Mouse (Mus musculus) forebrain, embryonic 11.5 days (tissue): ENCODE measurements around the gene Spaca7. TPM values are rescaled to one million over a fixed set of nuclear protein-coding genes. Genes with fewer than 3 reads are reported as not detected.
"Not testable (repeated sequence)": the region's sequence is repeated elsewhere in the genome, so short reads cannot be mapped to it uniquely, and the experiment has no call there.

Experiments
- ATAC-seq: fragments of 200-750 bp; cut with Nextera tagmentation; replicated peaks from 2 replicates; pipeline ENCODE4 v1.8.0; 2017; ENCODE audit warnings: moderate TSS enrichment; ENCODE audit not compliant: low FRiP score
- DNase-seq: peaks from one replicate; pipeline ENCODE4 v3.0.0-alpha.2; 2017; ENCODE audit warnings: low spot score
- H3K27ac ChIP-seq: fragments of 300-500 bp; sonication (generic); 2 replicates; pipeline ENCODE4 v1.5.1; 2014; ENCODE audit warnings: low read depth, low read length
- H3K27me3 ChIP-seq: fragments of 300-500 bp; sonication (generic); 2 replicates; pipeline ENCODE4 v1.6.1; 2014; ENCODE audit warnings: mild to moderate bottlenecking, low read length, mixed read lengths; ENCODE audit not compliant: control insufficient read depth, insufficient read depth
- H3K36me3 ChIP-seq: fragments of 300-500 bp; sonication (generic); 2 replicates; pipeline ENCODE4 v1.6.1; 2014; ENCODE audit warnings: mild to moderate bottlenecking, low read length, moderate library complexity, mixed read lengths; ENCODE audit not compliant: control insufficient read depth, insufficient read depth
- H3K4me1 ChIP-seq: fragments of 300-500 bp; sonication (generic); replicated peaks from 2 replicates; pipeline ENCODE4 v1.6.1; 2014; ENCODE audit warnings: low read length, mixed read lengths; ENCODE audit not compliant: control insufficient read depth, insufficient read depth
- H3K4me2 ChIP-seq: fragments of 300-500 bp; sonication (generic); 2 replicates; pipeline ENCODE4 v1.6.1; 2014; ENCODE audit warnings: low read depth, mild to moderate bottlenecking, low read length, moderate library complexity, mixed read lengths; ENCODE audit not compliant: severe bottlenecking
- H3K4me3 ChIP-seq: fragments of 300-500 bp; sonication (generic); 2 replicates; pipeline ENCODE4 v1.5.1; 2014; ENCODE audit warnings: low read depth, low read length
- H3K9ac ChIP-seq: fragments of 300-500 bp; sonication (generic); 2 replicates; pipeline ENCODE4 v1.6.1; 2014; ENCODE audit warnings: low read length
- H3K9me3 ChIP-seq: fragments of 300-500 bp; sonication (generic); 2 replicates; pipeline ENCODE4 v1.6.1; 2016; ENCODE audit warnings: low read length, mixed read lengths; ENCODE audit not compliant: control insufficient read depth
- WGBS: fragments of 180-500 bp; shearing (Covaris S2); extraction: QIAGEN DNeasy Blood & Tissue Kit; methylation state at CpG from one replicate; pipeline ENCODE4 v1.1.7; 2014; 5-methylcytosine and 5-hydroxymethylcytosine counted together
- polyA plus RNA-seq: library from polyadenylated mRNA; unstranded; fragments of >200 nt; fragmentation: Nextera tagmentation; extraction: Ambion mirVana; gene quantifications from 2 replicates; pipeline ENCODE4 v1.2.1, GENCODE M21; 2014

Spaca7 gene
- polyA plus RNA-seq, 1 experiment from 2014 or later: not detected

- no peaks in the 10 kb centered on the region for H3K27me3 ChIP-seq
- H3K4me1 ChIP-seq: no peaks in the 10 kb centered on the region
- ATAC-seq (no peak), DNase-seq (no peak)
- H3K4me2 ChIP-seq: no peak overlapping the region
- no peak overlapping the region for H3K9ac ChIP-seq
- no peaks in the 10 kb centered on the region for H3K9me3 ChIP-seq
- no peak overlapping the region for H3K4me3 ChIP-seq
- no peaks in the 10 kb centered on the region for H3K36me3 ChIP-seq
- H3K27ac ChIP-seq: no peak overlapping the region
- 54% methylated on average over 5 of the region's 5 CpGs for whole genome bisulfite sequencing
Observed at GRCm38 (mm10) chr8:12576003-12576402, 3.2 kb downstream of the Spaca7 start.

- no peak overlapping the region for H3K4me3 ChIP-seq
- no peak overlapping the region for H3K9ac ChIP-seq
- H3K4me1 ChIP-seq: no peaks in the 10 kb centered on the region
- no peaks in the 10 kb centered on the region for H3K27me3 ChIP-seq
- DNase-seq (no peak), ATAC-seq (no peak)
- no peak overlapping the region for H3K27ac ChIP-seq
- H3K36me3 ChIP-seq: no peaks in the 10 kb centered on the region
- H3K4me2 ChIP-seq: no peak overlapping the region
- H3K9me3 ChIP-seq: no peaks in the 10 kb centered on the region
- WGBS: 24% methylated on average over 6 of the region's 6 CpGs
Observed at GRCm38 (mm10) chr8:12576739-12577138, 3.9 kb downstream of the Spaca7 start.

GRCm38 (mm10) chr8:12579339-12579999 is 6.6 kb downstream of the Spaca7 start:
- not testable (repeated sequence) for H3K27me3 ChIP-seq, H3K4me3 ChIP-seq, H3K4me2 ChIP-seq, ATAC-seq, H3K9me3 ChIP-seq, H3K27ac ChIP-seq, H3K36me3 ChIP-seq, H3K9ac ChIP-seq, H3K4me1 ChIP-seq
- peak; percentile 24 for DNase-seq
- WGBS: 86% methylated on average over 19 of the region's 19 CpGs

GRCm38 (mm10) chr8:12583785-12584184 is 11.0 kb downstream of the Spaca7 start:
- H3K9ac ChIP-seq: no peak overlapping the region
- DNase-seq (no peak), ATAC-seq (no peak)

GRCm38 (mm10) chr8:12607223-12607622 is 34.4 kb downstream of the Spaca7 start:
- WGBS: 20% methylated on average over 6 of the region's 6 CpGs
- H3K9ac ChIP-seq: no peak overlapping the region
- no peaks in the 10 kb centered on the region for H3K4me1 ChIP-seq
- no peaks in the 10 kb centered on the region for H3K27me3 ChIP-seq
- no peak overlapping the region for H3K27ac ChIP-seq
- H3K4me3 ChIP-seq: no peak overlapping the region
- no peak overlapping the region for H3K4me2 ChIP-seq
- no peaks in the 10 kb centered on the region for H3K36me3 ChIP-seq
- peak; percentile 90 for DNase-seq
- no peaks in the 10 kb centered on the region for H3K9me3 ChIP-seq
- peak; percentile 55 for ATAC-seq

More at GRCm38 (mm10) chr8:12583785-12584184, 11.0 kb downstream of the Spaca7 start:
- Histone ChIP-seq H3K27me3 (no peaks in the 10 kb centered on the region), H3K27ac (no peak overlapping the region), H3K4me2 (no peak overlapping the region), H3K36me3 (no peaks in the 10 kb centered on the region), H3K4me1 (no peaks in the 10 kb centered on the region), H3K9me3 (no peaks in the 10 kb centered on the region), H3K4me3 (no peak overlapping the region)
- 87% methylated on average over 5 of the region's 5 CpGs for WGBS

GRCm38 (mm10) chr8:12608810-12609209 is 36.0 kb downstream of the Spaca7 start:
- Histone ChIP-seq H3K27ac (no peak overlapping the region), H3K9me3 (no peaks in the 10 kb centered on the region), H3K4me2 (no peak overlapping the region), H3K36me3 (no peaks in the 10 kb centered on the region), H3K9ac (no peak overlapping the region), H3K4me1 (no peaks in the 10 kb centered on the region), H3K27me3 (no peaks in the 10 kb centered on the region), H3K4me3 (no peak overlapping the region)
- no peak for DNase-seq
- 87% methylated on average over 10 of the region's 10 CpGs for WGBS
- no peak for ATAC-seq

- H3K9me3 ChIP-seq: no peaks in the 10 kb centered on the region
- ATAC-seq (no peak), DNase-seq (no peak)
- WGBS: 77% methylated on average over 12 of the region's 12 CpGs
- H3K27ac ChIP-seq: no peak overlapping the region
- no peak overlapping the region for H3K9ac ChIP-seq
- H3K4me3 ChIP-seq: no peak overlapping the region
- H3K4me1 ChIP-seq: no peaks in the 10 kb centered on the region
- H3K36me3 ChIP-seq: no peaks in the 10 kb centered on the region
- no peaks in the 10 kb centered on the region for H3K27me3 ChIP-seq
- H3K4me2 ChIP-seq: no peak overlapping the region
Observed at GRCm38 (mm10) chr8:12609752-12610449, 37.1 kb downstream of the Spaca7 start.

- ATAC-seq (no peak), DNase-seq (no peak)
- Histone ChIP-seq H3K36me3 (no peaks in the 10 kb centered on the region; the same call in 1 of the 2 replicates), H3K27me3 (no peaks in the 10 kb centered on the region), H3K4me3 (no peak overlapping the region), H3K4me1 (no peaks in the 10 kb centered on the region), H3K9ac (no peak overlapping the region), H3K9me3 (no peaks in the 10 kb centered on the region), H3K27ac (no peak overlapping the region), H3K4me2 (no peak overlapping the region)
- 80% methylated on average over 7 of the region's 7 CpGs for WGBS
Observed at GRCm38 (mm10) chr8:12613201-12613600, 40.4 kb downstream of the Spaca7 start.

- 94% methylated on average over 3 of the region's 3 CpGs for WGBS
- H3K36me3 ChIP-seq, ATAC-seq, H3K4me3 ChIP-seq, H3K9ac ChIP-seq, H3K9me3 ChIP-seq, H3K27me3 ChIP-seq, DNase-seq, H3K27ac ChIP-seq, H3K4me1 ChIP-seq, H3K4me2 ChIP-seq: not testable (repeated sequence)
Observed at GRCm38 (mm10) chr8:12617369-12617768, 44.5 kb downstream of the Spaca7 start.
